Mouse (Mus musculus): ENCODE measurements around the gene Egln1. TPM values are rescaled to one million over a fixed set of nuclear protein-coding genes. Genes with fewer than 3 reads are reported as not detected.

The Egln1 gene
- total and polyA plus RNA-seq, 3 experiments, result 47.1 to 55.0 TPM; not detected in 1

- Histone ChIP-seq H3K9me3 (replicated peaks; ENCODE audit: insufficient read depth, low read length) (no peaks in the 10 kb centered on the region), H3K27ac (ENCODE audit: control insufficient read depth, low read depth, low read length) (no peak overlapping the region), H3K27me3 (ENCODE audit: control insufficient read depth in 1 of 2, insufficient read depth in 2 of 2, low read length in 2 of 2) (peaks cover 3 to 4% of the 10 kb centered on the region in 2 experiments; a peak in 3 of 4 replicates), H3K79me2 (ENCODE audit: control insufficient read depth, insufficient read depth, low read length, poor library complexity) (no peaks in the 10 kb centered on the region), H3K36me3 (ENCODE audit: control insufficient read depth in 1 of 2, insufficient read depth in 2 of 2, low read length in 2 of 2) (no peaks in the 10 kb centered on the region), H3K9ac (ENCODE audit: control insufficient read depth, low read depth, low read length, poor library complexity, severe bottlenecking) (no peak overlapping the region), H3K4me1 (ENCODE audit: control insufficient read depth in 1 of 2, insufficient read depth in 2 of 2, low read length in 2 of 2) (peaks cover 3 to 6% of the 10 kb centered on the region in 2 experiments), H3K4me3 (ENCODE audit: control insufficient read depth in 1 of 2, insufficient read depth in 1 of 2, low read depth in 2 of 2, low read length in 2 of 2) (no peak overlapping the region)
- TF ChIP-seq RAD21 (IDR thresholded peaks at IDR 0.05; ENCODE audit: low read depth, low read length) (peak; percentile 49), UBTF (IDR thresholded peaks at IDR 0.05; ENCODE audit: borderline replicate concordance, insufficient read depth, low read depth, low read length) (no peak), CHD2 (IDR thresholded peaks at IDR 0.05; ENCODE audit: low read length) (no peak), EP300 (IDR thresholded peaks at IDR 0.05; ENCODE audit: low read depth in 1 of 2, low read length in 2 of 2) (no peak), E2F4 (IDR thresholded peaks at IDR 0.05; ENCODE audit: borderline replicate concordance, low read depth, low read length) (no peak), CTCF (IDR thresholded peaks at IDR 0.05 in 2 of 3, conservative IDR thresholded peaks at IDR 0.05 in 1 of 3; ENCODE audit: control insufficient read depth in 1 of 3, insufficient read depth in 1 of 3, low read depth in 2 of 3, low read length in 3 of 3, poor library complexity in 1 of 3, severe bottlenecking in 1 of 3) (peak; percentile 58 to 70 (median 62)), ZC3H11A (IDR thresholded peaks at IDR 0.05; ENCODE audit: low read depth, low read length) (peak; percentile 44), GATA1 (IDR thresholded peaks at IDR 0.05; ENCODE audit: low read depth, low read length) (no peak), SMC3 (IDR thresholded peaks at IDR 0.05; ENCODE audit: low read depth, low read length) (peak; percentile 48), BHLHE40 (IDR thresholded peaks at IDR 0.05; ENCODE audit: borderline replicate concordance, low read depth, low read length) (no peak), CHD1 (IDR thresholded peaks at IDR 0.05; ENCODE audit: low read depth, low read length) (no peak), MAFK (IDR thresholded peaks at IDR 0.05; ENCODE audit: borderline replicate concordance, low read depth, low read length) (no peak), MEF2A (IDR thresholded peaks at IDR 0.05; ENCODE audit: extremely low read depth, insufficient replicate concordance, low read depth, low read length, poor library complexity, severe bottlenecking) (no peak), SIN3A (IDR thresholded peaks at IDR 0.05; ENCODE audit: low read length) (no peak), USF1 (IDR thresholded peaks at IDR 0.05; ENCODE audit: low read depth, low read length) (no peak)
- peak; percentile 51 for DNase-seq (ENCODE audit: low read depth, low spot score)
Measured at GRCm38 (mm10) chr8:124980036-124980435, 30.9 kb upstream of the Egln1 start.

GRCm38 (mm10) chr8:124978026-124978425, 28.9 kb upstream of the Egln1 start:
- Histone ChIP-seq H3K9ac (ENCODE audit: control insufficient read depth, low read depth, low read length, poor library complexity, severe bottlenecking) (no peak overlapping the region), H3K9me3 (replicated peaks; ENCODE audit: insufficient read depth, low read length) (no peaks in the 10 kb centered on the region), H3K79me2 (ENCODE audit: control insufficient read depth, insufficient read depth, low read length, poor library complexity) (no peaks in the 10 kb centered on the region), H3K4me1 (ENCODE audit: control insufficient read depth in 1 of 2, insufficient read depth in 2 of 2, low read length in 2 of 2) (peaks cover 6 to 16% of the 10 kb centered on the region in 2 experiments), H3K27ac (ENCODE audit: control insufficient read depth, low read depth, low read length) (no peak overlapping the region), H3K27me3 (ENCODE audit: control insufficient read depth in 1 of 2, insufficient read depth in 2 of 2, low read length in 2 of 2) (no peaks in the 10 kb centered on the region), H3K36me3 (ENCODE audit: control insufficient read depth in 1 of 2, insufficient read depth in 2 of 2, low read length in 2 of 2) (peaks cover 0 to 8% of the 10 kb centered on the region in 2 experiments; a peak in 2 of 4 replicates), H3K4me3 (ENCODE audit: control insufficient read depth in 1 of 2, insufficient read depth in 1 of 2, low read depth in 2 of 2, low read length in 2 of 2) (no peak overlapping the region)
- no peak for TF ChIP-seq TCF12 (IDR thresholded peaks at IDR 0.05; ENCODE audit: low read depth, low read length)
- TF ChIP-seq GABPA (IDR thresholded peaks at IDR 0.05; ENCODE audit: low read depth, low read length), result no peak
- TF ChIP-seq RAD21 (IDR thresholded peaks at IDR 0.05; ENCODE audit: low read depth, low read length), result no peak
- TF ChIP-seq USF1 (IDR thresholded peaks at IDR 0.05; ENCODE audit: low read depth, low read length), result no peak
- TF ChIP-seq USF2 (IDR thresholded peaks at IDR 0.05; ENCODE audit: borderline replicate concordance in 1 of 2, insufficient read depth in 1 of 2, low read depth in 1 of 2, low read length in 2 of 2), result no peak
- TF ChIP-seq EP300 (IDR thresholded peaks at IDR 0.05; ENCODE audit: low read depth in 1 of 2, low read length in 2 of 2), result no peak
- DNase-seq (ENCODE audit: low read depth, low spot score), result no peak
